Mouse (Mus musculus) right cerebral cortex, postnatal 36 days (tissue): ENCODE data around the gene Ano10.
A peak's percentile ranks its signal among the peaks of the same experiment; 100 is the strongest.

ENCODE experiments used
- DNase-seq, 2 experiments: peaks; one replicate each; pipeline ENCODE4 v3.0.0; 2022; ENCODE audit warnings: low spot score in 2 of 2, mixed read lengths in 1 of 2

Gene Ano10

DNA sequence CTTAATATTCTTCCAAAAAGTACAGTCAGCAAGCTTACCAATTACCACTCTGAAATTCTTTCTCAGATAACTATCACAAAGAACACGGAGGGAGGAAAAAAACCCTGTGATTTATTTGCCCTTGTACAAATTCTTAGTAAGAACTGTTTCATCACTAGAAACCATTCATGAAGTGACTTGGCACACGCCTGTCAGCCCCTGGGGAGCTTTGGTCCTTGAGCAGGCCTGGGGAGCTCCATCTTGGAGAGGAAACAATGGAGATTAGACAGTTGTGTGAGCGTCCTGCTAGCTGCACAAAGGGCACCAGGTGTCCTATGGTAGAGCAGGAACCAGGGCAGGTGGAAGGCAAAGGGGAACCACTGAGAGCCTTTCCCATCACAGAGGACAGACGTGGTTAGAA lies 48.8 kb downstream of the Ano10 start:
- no peak for DNase-seq

DNA sequence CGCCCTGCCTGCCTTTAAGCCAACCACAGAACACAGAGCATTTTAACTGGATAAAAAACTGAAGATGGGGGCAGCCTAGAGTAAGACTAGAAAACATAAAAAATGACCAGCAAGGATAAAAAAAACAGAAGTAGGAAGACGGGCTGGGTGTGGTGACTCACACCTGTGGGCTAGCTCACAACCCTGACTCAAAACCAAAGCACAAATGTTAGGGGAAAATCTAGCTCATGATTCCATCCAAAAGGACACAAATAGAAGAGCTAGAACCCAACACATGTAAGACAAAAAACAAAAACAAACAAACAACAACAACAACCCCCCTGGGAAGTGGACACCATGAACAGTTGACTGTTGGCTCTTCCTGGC lies 49.4 kb downstream of the Ano10 start:
- DNase-seq: no peak

DNA sequence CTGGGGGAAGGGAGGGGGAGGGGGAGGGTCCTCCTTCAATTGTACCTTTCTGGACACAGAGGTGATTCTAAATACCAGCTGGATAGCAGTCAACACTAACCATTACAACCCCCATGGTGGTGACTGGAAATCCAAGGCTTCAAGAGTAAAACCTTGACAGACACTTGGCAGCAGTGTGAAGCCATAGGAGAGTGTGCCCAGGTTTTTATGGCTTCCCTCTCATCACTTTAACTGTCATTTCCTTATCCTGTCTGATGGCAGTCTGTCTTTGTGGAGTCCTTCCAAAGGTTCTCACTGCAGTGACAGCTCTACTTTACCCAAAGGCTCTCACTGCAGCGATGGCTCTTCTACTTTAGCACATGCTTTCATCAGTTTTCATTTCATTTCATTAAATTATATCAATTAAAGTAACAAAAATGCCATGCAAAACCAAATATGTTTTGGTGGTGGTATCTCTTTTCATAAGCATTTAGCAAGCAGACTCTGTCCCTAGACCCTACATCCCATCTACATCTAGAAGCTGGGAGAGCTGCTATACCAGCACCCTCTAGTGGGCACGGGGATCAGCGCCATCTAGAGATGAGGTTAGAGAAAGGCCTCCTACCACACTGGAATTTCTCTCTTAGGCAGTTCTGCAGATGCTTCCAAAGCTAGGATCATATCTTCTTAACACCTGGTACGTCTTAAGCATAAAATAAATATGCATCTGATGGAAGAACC lies 50.0 kb downstream of the Ano10 start:
- DNase-seq: peak in 1 of 2 experiments; percentile 39

DNA sequence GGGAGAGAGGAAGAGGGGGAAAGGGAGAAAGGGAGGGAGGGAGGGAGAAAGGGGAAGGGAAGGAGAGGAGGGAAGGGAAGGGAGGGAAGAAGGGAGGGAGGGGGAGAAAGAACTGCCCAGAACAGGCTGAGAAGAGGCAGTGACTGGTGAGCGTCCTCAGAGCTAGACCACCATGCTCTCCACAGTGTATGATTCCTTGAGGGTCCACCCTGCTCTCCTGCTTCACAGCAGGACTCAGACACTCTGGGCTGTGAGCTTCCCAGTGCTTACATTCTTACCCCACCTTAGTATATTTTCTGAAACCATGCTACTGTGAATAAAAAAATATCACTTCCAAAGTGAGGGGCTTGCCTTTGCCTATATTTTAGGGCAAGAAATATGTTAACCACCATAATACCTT lies 50.9 kb downstream of the Ano10 start:
- no peak for DNase-seq

DNA sequence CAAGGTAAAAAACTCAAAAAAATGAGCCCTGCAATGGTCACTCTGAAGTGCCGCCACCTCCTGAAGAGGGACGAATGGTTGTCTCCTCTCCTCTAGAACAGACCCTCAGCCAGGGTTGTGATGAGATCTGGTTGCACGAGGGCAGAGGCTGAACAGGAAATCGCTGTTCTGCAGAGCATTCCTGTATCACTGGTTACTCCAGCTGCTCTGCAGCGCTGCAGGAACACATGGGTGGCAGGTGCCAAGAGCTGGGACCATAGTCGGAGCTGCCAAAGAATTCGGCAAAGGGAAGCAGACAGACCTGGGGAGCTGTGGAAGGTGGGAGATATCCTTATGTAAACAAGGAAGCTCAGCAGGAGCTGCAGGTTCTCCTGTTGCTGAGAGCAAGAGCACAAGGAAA lies 51.4 kb downstream of the Ano10 start:
- no peak for DNase-seq

DNA sequence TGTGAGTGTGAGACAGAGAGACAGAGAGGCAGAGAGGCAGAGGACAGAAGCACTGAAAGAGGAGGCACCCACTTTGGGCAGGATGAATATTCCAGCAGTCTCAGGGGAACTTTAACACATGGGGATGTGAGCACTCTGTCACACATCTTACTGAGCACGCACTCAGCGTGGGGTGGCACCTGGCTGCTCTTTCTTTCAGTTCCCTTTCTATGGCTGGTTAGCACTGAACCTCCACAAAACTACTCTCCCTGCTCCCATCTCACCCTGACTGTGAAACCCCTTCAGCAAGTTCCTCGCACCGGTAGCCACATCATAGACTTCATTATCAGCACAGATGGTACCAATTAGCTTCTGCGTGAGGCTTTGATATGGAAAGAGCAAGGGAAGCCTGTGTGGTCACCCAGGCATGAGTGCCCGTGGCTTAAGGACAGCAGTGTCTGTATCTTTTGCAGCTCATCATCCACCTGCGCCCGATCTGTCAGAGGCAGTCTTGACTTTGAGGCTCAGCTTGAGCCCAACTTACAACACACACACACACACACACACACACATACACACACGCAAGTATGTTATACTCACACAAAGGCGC lies 52.3 kb downstream of the Ano10 start:
- no peak for DNase-seq

DNA sequence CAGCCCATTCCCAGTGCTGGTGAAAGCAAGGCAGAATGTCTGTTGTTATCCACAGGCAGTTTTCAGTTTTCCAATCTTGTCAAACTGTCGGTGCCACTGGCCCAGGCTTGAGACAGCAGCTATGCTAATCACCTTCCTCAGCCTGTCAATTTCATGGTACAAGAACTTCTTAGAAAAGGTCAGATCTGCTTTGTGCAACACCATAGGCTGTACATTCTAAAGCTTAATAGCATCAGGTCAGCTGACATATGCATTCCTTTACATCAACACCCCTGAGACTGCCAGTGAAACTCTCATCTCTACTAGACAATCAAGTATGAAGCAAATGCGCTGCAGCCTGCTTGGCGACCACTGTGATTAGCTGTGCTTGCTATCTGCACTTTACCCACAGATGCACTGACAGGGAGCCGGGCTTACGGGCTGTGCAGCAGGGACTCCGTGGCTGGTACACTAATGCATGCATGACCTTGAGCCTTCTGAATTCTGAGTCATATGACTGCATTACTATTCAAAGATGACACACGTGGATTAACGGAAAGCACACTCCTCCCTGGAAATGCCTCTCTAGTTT lies 53.5 kb downstream of the Ano10 start:
- DNase-seq: no peak

DNA sequence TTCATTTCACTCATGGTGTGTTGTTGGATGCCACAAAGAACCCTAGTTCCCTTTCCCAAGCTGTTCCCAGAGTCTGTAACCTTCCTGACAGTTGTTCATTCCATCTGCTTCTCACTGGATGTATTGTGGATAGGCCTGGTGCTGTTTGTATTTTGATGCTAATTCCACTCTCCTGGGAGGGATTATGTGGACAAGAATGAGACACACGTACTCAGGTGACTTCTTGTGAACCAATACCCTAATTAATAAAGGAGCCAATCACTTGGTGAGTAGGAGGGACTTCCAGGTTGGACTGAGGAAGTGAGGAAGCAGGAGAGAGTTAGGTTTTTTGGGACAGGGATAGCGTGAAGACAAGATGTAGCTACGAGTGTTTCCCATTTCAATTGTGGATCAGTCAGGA lies 59.5 kb downstream of the Ano10 start:
- DNase-seq: no peak

DNA sequence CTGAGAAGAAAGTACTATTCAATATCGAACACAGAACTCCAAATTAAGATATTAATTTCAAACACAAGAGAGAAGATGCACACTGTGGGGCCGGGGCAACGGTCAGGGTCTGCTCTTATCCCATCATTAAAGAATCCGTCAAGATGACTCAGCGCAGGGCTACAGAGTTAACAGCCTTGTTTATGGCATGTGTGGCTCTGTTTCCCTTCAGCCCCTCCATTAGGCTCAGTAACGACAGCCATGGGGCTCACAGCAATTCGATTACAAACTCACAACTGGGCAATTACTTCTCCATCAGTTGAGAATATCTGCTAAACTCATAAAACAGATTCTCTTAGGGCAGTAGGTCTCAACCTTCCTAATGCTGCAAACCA lies 60.3 kb downstream of the Ano10 start:
- no peak for DNase-seq

DNA sequence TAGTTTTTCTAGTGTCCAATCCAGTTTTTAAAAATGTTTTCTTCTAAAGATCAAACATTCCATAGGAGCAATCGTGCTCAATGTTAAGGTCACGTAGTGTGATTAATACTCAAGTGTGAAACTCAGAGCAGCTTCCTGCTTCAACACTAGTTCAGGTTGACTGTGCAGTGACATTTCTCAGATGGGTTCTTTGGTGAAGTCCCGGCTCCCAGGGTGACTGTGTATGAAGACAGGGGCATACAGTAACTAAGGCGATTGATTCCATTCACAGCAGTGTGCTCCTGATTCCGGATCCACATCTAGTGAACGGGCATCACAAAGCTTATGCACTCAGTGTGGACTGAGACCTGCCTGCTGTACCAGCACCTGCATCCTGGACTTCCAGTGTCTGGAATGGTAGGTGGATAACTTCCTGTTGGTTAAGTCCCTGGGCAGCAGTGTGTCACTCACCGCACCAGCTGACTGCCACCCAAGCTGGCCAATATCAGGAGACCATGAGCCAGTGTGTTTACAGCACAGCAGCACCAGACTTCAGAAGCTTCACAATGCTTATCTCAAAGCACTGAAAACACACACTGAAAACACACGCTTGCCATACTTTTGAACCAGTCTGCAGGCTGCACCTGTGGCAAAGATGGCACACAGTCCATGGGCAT lies 60.8 kb downstream of the Ano10 start:
- no peak for DNase-seq

DNA sequence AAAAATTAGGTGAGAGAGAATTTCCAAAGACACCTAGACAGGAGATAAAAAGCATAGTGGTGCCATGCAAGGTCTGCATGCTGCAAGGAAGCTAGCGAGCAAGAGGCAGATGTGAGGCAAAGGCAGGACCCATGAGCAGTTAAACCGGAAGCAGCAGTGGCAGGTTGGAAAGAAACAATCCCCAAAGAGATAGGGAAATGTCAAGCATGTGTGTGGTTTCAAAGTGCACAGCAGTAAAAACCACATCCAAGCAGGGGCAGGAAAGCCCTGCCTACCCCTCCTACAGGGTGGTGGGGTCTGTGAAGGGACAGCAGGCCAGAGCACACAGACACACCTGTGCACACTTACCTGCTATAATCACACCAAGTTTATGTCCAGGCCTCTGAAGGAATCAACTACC lies 61.3 kb downstream of the Ano10 start:
- DNase-seq: no peak

DNA sequence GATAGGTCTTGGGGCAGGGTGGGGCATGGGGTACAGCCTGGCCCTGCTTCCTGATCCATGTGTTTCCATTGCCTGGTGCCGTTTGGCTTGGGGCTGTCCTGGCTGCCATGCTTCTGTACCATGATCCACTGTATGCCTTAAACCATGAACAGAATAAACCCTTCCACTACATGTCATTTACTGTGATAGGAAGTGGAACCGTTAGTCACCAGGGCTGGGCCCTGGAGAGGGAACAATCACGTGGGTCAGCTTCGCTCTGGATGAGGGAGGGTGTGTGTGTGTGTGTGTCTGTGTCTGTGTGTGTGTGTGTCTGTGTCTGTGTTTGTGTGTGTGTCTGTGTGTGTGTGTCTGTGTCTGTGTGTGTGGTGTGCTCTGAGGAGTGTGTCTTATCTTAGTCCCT lies 63.5 kb downstream of the Ano10 start:
- DNase-seq: no peak

DNA sequence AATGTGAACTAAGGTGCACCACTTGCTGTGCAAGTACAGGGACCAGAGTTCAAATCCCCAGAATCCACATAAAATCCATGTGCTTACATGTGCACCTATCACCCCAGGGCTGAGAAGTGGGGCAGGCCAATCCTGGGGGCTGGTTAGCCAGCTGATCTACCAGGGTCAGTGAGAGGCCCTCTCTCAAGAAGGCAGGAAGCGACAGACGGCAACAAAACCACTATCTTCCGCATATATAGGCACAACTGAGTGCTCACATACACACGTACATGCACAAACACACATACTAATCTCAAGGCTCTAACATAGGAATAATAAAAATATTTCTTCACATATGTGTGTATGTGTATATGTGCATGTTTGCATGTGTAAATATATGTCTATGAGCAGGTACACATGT lies 67.8 kb downstream of the Ano10 start:
- DNase-seq: no peak

DNA sequence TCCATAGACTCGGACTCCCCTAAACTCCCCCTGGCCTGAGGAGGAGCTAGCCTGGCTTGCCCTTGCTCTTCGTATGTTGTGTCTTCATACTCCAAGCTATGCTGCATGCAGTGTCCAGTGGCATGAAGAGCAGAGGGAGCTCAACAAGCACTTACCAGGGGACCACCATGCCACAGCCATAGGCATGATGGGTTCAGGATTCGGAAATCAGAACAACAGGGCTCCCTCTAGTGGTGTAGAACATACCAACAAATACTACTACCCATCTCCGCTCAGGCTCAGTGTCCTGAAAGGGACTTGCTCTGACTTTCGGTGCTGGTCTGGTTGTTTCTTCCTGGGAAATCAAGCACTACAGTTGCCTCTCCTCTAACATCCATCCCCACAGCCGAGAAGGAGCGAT lies 68.9 kb downstream of the Ano10 start:
- DNase-seq: no peak

DNA sequence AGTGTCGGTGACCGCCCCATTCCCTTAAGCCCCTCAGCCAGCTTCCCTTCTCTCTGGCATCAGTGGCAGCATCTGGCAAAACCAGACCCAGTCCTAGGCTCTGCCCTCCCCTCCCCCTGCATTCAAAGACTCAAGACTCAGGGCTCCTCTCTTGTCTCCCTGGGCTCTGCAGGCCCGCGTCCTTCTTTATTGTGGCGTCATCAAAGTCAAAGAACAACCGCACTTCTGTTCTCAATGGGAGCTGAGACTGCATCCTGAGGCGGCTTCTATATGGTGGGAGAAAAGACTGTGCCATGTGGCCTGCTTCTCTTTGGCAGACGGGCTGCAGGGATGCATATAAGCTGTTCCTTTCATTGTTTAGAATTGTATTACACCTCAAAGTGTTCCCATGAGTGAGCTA lies 71.2 kb downstream of the Ano10 start:
- no peak for DNase-seq

DNA sequence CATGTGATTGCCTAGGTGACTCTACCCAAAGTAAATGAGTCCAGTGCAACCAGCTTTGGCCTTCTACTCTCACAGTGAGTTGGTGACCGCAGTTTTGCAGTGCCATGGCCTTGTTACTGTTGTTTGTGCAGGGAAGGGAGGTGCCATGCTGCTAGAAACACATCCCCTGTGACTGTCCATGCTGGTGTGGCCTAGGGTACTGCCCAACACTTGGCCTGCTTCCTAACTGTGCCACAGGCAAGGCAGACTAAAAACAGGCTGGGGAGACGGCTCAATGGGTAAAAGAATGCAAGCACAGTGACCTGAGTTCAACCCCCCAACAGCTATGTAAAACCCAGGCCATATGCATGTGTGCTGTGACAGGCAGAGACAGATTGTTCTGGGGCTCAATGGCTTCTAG lies 74.3 kb downstream of the Ano10 start:
- no peak for DNase-seq

DNA sequence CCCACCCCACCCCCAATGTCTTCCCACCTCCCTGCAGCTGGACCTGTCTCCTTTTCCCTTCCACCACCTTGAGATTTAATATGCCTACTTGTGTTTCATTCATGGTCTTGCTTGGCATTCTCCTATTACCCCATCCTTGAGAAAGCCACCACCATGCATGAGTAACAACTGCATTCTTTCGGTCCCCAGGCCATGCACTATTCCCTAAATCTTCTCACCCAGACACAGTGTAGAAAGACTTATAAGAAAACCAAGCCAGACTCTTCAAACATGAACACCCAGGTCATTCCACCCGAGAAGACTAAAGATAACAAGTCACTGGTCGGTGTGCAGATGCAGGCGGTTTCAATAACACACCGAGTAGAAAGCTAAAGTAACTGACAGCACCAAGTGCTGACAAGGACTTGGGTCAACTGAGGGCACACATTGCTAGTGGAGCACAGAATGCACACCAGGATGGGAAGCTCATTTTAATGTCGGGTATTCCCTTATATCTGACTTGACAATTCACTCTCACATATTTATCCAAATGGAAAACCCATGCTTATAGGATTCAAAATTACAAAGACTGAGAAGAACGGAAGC lies 77.2 kb downstream of the Ano10 start:
- DNase-seq: no peak

DNA sequence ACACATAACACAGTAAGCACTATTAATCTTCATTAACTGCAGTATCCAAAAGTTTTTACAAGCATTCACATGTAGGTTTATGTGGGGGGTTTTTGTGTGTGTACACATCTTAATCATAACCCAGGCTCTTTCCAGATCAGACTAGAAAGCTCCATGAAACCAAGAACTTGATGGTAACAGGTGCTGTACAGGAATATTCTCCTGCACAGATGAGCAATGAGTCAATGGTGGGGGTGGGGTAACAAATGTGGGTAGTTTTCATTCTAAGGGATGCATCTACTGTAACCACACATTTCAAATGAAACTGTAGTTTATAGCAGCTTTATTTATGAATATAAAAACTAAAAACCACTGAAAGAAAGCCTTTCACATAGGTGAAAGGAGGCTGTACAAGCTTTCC lies 79.1 kb downstream of the Ano10 start:
- DNase-seq: no peak

DNA sequence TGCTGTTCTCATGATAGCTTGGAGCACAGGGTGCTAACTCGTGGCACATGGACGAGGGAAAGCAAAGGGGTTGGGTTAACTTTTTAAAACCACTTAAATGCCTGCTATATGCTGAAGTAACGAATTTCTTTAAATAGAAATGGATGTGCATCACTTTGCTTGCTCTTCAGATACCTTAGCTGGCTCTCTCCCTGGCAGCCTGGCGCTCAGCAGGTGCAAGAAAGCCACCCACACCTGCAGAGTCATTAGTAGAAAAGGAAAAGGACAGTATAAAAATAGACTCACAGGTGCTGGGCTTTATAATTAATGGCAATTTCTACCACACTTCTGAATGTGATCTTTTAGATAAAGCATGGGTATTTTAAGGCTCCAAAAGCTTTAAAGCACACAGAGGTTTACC lies 85.9 kb downstream of the Ano10 start:
- no peak for DNase-seq

DNA sequence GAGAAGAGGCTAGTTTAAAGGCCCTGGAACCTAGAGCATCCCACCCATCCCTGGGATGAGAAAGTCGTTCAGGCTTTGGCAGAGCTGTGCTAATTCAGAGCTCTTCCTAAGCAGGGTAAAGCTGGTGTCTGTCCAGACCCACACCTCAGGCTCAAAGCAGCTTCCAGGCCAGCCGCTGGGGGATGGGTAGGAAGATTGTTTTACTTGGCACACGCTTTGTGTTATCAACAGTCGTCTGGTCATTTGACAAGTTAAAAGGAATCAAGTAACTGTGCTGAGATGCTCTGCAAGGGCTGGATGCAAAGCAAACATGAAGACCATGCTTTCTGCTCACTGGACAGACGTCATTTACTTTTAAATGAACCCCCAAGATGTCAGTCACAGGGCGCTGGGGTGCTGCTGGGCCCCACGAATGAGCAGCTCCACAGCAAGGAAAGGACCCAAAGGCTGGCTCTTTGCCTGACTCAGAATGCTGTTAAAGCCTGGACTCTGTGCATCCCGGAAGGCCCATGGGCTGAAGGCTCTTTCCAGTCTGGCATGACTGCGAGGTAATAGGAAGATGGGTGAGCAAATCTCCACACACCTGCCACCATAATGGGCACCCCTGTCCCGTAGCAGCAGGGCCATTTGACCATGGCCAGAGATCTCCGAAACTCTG lies 88.6 kb downstream of the Ano10 start:
- DNase-seq: no peak

DNA sequence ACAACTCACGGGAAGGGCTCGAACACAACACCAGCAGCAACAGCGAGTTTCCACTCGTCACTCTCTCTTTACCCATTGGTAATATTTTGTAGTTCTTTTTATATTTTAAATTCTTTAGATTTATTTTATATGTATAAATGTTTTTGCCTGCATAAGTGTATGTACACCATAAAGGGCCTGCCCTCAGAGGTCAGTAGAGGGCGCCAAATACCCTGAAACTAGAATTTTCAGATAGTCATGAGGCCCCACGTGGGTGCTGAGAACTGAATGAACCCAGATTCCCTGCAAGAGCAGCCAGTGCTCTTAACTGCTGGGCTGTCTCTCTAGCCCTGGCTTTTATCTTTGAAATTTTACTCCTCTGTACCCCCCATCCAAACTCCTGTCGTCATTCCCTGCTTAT lies 89.7 kb downstream of the Ano10 start:
- no peak for DNase-seq

DNA sequence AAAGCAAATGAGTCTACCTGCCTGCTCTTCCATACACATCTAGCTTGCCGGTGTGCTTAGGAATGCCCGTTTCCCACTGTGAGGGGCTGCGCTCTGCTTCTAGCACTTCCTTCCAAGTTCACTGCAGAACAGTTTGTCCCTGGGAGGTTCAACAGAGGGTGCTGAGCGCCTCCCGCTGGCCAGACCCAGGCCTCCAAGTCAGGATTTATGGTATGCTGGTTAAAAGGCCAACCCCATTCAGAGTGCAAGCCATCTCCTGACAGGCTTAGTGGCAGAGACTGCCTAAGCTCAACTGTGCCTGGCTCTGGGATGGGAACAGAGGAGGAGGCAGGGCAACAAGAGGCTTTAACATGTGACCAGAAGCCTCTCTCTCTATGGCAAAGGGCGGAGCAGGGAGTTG lies 95.0 kb downstream of the Ano10 start:
- DNase-seq: peak in 1 of 2 experiments; percentile 18
